Mouse (Mus musculus) limb, embryonic 12.5 days (tissue): Measurements from ENCODE around the gene Ric8b. TPM values are rescaled to one million over a fixed set of nuclear protein-coding genes. Genes with fewer than 3 reads are reported as not detected.

Source experiments
- ATAC-seq: fragments of 200-750 bp; cut with Nextera tagmentation; 2 replicates; pipeline ENCODE4 v1.8.0; 2017; ENCODE audit warnings: low read depth, moderate TSS enrichment; ENCODE audit not compliant: insufficient number of reproducible peaks, insufficient read depth, low FRiP score, low TSS enrichment
- H3K27ac ChIP-seq: fragments of 300-500 bp; sonication (generic); 2 replicates; pipeline ENCODE4 v1.5.1; 2016; ENCODE audit warnings: mild to moderate bottlenecking, moderate library complexity
- H3K27me3 ChIP-seq: fragments of 300-500 bp; sonication (generic); 2 replicates; pipeline ENCODE4 v1.6.1; 2016; ENCODE audit warnings: mild to moderate bottlenecking, moderate library complexity
- H3K36me3 ChIP-seq: fragments of 300-500 bp; sonication (generic); 2 replicates; pipeline ENCODE4 v1.6.1; 2016; ENCODE audit warnings: mild to moderate bottlenecking, moderate library complexity
- H3K4me1 ChIP-seq: fragments of 300-500 bp; sonication (generic); replicated peaks from 2 replicates; pipeline ENCODE4 v1.6.1; 2016
- H3K4me2 ChIP-seq: fragments of 300-500 bp; sonication (generic); 2 replicates; pipeline ENCODE4 v1.6.1; 2016; ENCODE audit warnings: mild to moderate bottlenecking, moderate library complexity
- H3K4me3 ChIP-seq: fragments of 300-500 bp; sonication (generic); replicated peaks from 2 replicates; pipeline ENCODE4 v1.5.1; 2016; ENCODE audit warnings: mild to moderate bottlenecking
- H3K9ac ChIP-seq: fragments of 300-500 bp; sonication (generic); replicated peaks from 2 replicates; pipeline ENCODE4 v1.6.1; 2016; ENCODE audit warnings: mild to moderate bottlenecking, moderate library complexity
- H3K9me3 ChIP-seq: fragments of 300-500 bp; sonication (generic); 2 replicates; pipeline ENCODE4 v1.6.1; 2016; ENCODE audit warnings: mild to moderate bottlenecking, moderate library complexity
- WGBS: fragments of 180-500 bp; shearing (Covaris S2); methylation state at CpG from one replicate; pipeline ENCODE4 v1.1.7; 2016; 5-methylcytosine and 5-hydroxymethylcytosine counted together
- polyA plus RNA-seq: library from polyadenylated mRNA; unstranded; fragments of >200 nt; fragmentation: Nextera tagmentation; extraction: Ambion mirVana; gene quantifications from 2 replicates; pipeline ENCODE4 v1.2.1, GENCODE M21; 2016

Ric8b gene
- polyA plus RNA-seq, 1 experiment from 2014 or later, result 30.3 TPM

DNA sequence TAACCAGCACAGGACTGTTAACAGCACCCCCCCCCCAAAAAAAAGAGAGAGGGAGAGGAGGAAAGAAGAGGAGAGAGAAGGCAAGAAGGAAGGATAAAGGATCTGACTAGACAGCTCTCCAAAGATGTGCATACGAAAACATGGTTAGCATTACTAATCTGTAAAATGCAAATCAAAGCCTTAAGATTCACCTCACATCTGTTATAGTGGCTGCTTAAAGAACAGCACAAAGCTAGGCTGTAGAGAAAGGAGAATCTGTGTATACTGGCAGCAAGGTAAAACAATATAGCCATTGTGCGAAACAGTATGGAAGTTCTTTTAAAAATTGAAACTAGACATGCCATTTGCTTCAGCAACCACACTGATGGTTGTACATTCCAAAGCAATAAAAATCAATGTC, 49.1 kb downstream of the Ric8b start:
- WGBS, result 93% methylated on average over 2 of the region's 2 CpGs
- no peaks in the 10 kb centered on the region for H3K9me3 ChIP-seq
- peaks cover 19% of the 10 kb centered on the region for H3K4me1 ChIP-seq
- ATAC-seq, result no peak
- H3K4me3 ChIP-seq, result no peak overlapping the region
- H3K36me3 ChIP-seq, result peaks cover 50% of the 10 kb centered on the region
- H3K9ac ChIP-seq, result no peak overlapping the region
- H3K4me2 ChIP-seq, result no peak overlapping the region
- no peaks in the 10 kb centered on the region for H3K27me3 ChIP-seq
- H3K27ac ChIP-seq, result no peak overlapping the region

DNA sequence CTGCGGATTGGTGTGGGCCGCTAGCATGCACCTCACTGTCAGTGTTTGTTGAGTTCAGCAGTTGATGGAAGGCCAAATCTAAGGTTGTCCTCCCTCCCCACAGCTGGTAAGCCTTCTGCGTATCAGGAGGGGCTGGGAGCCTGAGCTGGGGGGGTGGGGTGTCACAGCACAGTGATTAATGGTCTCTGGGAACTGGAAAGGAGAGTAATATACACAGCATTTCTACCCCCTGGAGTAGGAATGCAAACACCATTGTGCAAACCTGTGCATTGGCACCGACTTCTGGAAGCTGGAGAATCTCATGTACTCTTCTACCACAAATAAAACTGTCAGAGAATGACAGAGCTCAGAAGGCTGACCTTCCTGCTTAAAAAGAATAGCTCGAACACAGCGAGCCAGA, 50.2 kb downstream of the Ric8b start:
- WGBS, result 37% methylated on average over 6 of the region's 6 CpGs
- H3K36me3 ChIP-seq, result peaks cover 52% of the 10 kb centered on the region
- H3K4me3 ChIP-seq, result no peak overlapping the region
- no peaks in the 10 kb centered on the region for H3K9me3 ChIP-seq
- 0 out of 2 replicates have a peak overlapping the region, but pooled peaks have one; percentile 42 for H3K27ac ChIP-seq
- H3K9ac ChIP-seq, result no peak overlapping the region
- no peak for ATAC-seq
- H3K4me1 ChIP-seq, result peaks cover 19% of the 10 kb centered on the region
- no peak overlapping the region for H3K4me2 ChIP-seq
- H3K27me3 ChIP-seq, result no peaks in the 10 kb centered on the region

- Histone ChIP-seq H3K27ac (0 out of 2 replicates have a peak overlapping the region, but pooled peaks have one; percentile 50), H3K36me3 (peaks cover 49% of the 10 kb centered on the region), H3K27me3 (no peaks in the 10 kb centered on the region), H3K9me3 (no peaks in the 10 kb centered on the region), H3K4me1 (peaks cover 19% of the 10 kb centered on the region), H3K4me2 (no peak overlapping the region), H3K9ac (no peak overlapping the region), H3K4me3 (no peak overlapping the region)
- 72% methylated on average over 12 of the region's 12 CpGs for WGBS
- no peak for ATAC-seq
Measured at GRCm38 (mm10) chr10:84968852-84969704, 51.7 kb downstream of the Ric8b start.

- H3K4me2 ChIP-seq, result no peak overlapping the region
- H3K27ac ChIP-seq, result no peak overlapping the region
- no peak overlapping the region for H3K9ac ChIP-seq
- no peaks in the 10 kb centered on the region for H3K27me3 ChIP-seq
- no peaks in the 10 kb centered on the region for H3K4me1 ChIP-seq
- no peaks in the 10 kb centered on the region for H3K9me3 ChIP-seq
- whole genome bisulfite sequencing, result 86% methylated on average over 4 of the region's 4 CpGs
- no peak for ATAC-seq
- no peak overlapping the region for H3K4me3 ChIP-seq
- H3K36me3 ChIP-seq, result peaks cover 69% of the 10 kb centered on the region
Measured at GRCm38 (mm10) chr10:84975264-84975663, 57.8 kb downstream of the Ric8b start.

DNA sequence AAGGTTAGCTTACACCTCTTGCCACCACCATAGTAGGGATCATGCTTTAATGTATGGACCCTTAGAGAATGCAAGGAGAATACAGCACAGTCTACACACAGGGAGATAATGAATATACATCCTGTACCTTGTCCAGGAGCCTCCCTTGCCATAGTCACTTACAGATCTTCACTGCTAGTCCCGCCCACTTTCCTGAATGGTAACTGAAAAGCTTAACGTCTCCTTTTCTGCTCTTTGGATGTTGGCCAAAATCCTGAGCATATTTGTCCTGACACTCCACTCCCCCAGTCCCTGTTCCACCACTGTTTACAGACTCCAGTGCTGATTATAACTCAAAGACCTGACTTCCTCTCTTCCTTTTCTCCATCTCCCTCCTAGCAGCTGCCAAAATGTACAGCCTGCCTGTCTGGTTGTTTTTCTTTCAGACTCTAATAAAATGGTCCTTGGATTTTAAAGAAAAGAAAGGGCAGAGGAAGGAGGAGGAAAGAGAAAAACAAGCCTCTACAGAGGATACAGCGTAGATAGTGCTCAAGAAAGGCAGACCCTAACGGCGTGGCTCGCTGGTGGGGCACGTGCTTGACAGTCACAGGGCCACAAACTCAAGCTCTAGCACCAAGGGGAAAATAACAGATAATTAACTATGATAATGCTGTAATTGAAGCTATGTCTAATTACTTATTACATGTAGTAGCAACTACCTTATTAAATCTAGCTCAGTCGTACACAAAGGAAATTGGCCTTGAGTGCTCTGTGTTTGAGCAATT, 59.4 kb downstream of the Ric8b start:
- Histone ChIP-seq H3K4me2 (no peak overlapping the region), H3K4me3 (no peak overlapping the region), H3K27ac (no peak overlapping the region), H3K4me1 (no peaks in the 10 kb centered on the region), H3K36me3 (peaks cover 70% of the 10 kb centered on the region), H3K9ac (no peak overlapping the region), H3K9me3 (no peaks in the 10 kb centered on the region), H3K27me3 (no peaks in the 10 kb centered on the region)
- WGBS, result 79% methylated on average over 8 of the region's 8 CpGs
- ATAC-seq, result no peak

GRCm38 (mm10) chr10:84980291-84980690, 62.9 kb downstream of the Ric8b start:
- H3K9ac ChIP-seq, result no peak overlapping the region
- WGBS, result 93% methylated on average over 5 of the region's 5 CpGs
- no peak for ATAC-seq
- no peak overlapping the region for H3K27ac ChIP-seq
- H3K9me3 ChIP-seq, result no peaks in the 10 kb centered on the region
- peaks cover 70% of the 10 kb centered on the region for H3K36me3 ChIP-seq
- H3K4me2 ChIP-seq, result no peak overlapping the region
- H3K4me1 ChIP-seq, result peaks cover 8% of the 10 kb centered on the region
- H3K27me3 ChIP-seq, result no peaks in the 10 kb centered on the region
- no peak overlapping the region for H3K4me3 ChIP-seq

- no peak overlapping the region for H3K27ac ChIP-seq
- H3K9me3 ChIP-seq, result no peaks in the 10 kb centered on the region
- H3K4me3 ChIP-seq, result no peak overlapping the region
- no peak for ATAC-seq
- no peak overlapping the region for H3K9ac ChIP-seq
- H3K36me3 ChIP-seq, result peaks cover 68% of the 10 kb centered on the region
- H3K4me2 ChIP-seq, result no peak overlapping the region
- no peaks in the 10 kb centered on the region for H3K27me3 ChIP-seq
- H3K4me1 ChIP-seq, result peaks cover 8% of the 10 kb centered on the region
- 96% methylated on average over 2 of the region's 2 CpGs for whole genome bisulfite sequencing
Measured at GRCm38 (mm10) chr10:84981441-84981840, 64.0 kb downstream of the Ric8b start.

- no peak for ATAC-seq
- Histone ChIP-seq H3K4me1 (peaks cover 8% of the 10 kb centered on the region), H3K4me3 (no peak overlapping the region), H3K4me2 (no peak overlapping the region), H3K36me3 (peaks cover 79% of the 10 kb centered on the region), H3K9ac (no peak overlapping the region), H3K27ac (no peak overlapping the region), H3K27me3 (no peaks in the 10 kb centered on the region), H3K9me3 (no peaks in the 10 kb centered on the region)
- 85% methylated on average over 7 of the region's 7 CpGs for WGBS
Measured at GRCm38 (mm10) chr10:84982675-84983074, 65.3 kb downstream of the Ric8b start.

- peaks cover 67% of the 10 kb centered on the region for H3K36me3 ChIP-seq
- H3K4me1 ChIP-seq, result peaks cover 8% of the 10 kb centered on the region
- H3K27ac ChIP-seq, result no peak overlapping the region
- no peak overlapping the region for H3K9ac ChIP-seq
- no peak overlapping the region for H3K4me2 ChIP-seq
- 81% methylated on average over 9 of the region's 9 CpGs for WGBS
- ATAC-seq, result no peak
- no peak overlapping the region for H3K4me3 ChIP-seq
- no peaks in the 10 kb centered on the region for H3K27me3 ChIP-seq
- no peaks in the 10 kb centered on the region for H3K9me3 ChIP-seq
Measured at GRCm38 (mm10) chr10:84985956-84986355, 68.5 kb downstream of the Ric8b start.

DNA sequence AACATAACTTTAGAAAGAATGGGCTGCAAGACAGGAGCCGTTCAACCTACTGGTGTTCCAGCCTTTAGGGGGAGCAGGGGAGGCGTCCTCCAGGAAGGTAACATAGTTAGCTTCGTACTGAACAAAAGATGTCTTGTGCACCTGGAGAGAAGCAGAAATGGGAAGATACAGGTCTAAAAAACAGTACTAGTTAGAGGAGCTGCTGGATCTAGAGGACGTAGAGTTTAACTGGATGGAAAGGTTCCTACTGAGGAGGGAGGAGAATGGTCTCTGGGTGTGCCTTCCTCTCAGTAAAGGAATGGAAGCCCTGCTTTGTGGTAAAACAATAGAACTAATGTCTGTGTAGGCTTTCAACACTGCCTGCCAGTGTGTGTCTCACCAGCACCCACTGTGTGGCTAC, 70.2 kb downstream of the Ric8b start:
- WGBS, result 89% methylated on average over 4 of the region's 4 CpGs
- ATAC-seq, result no peak
- Histone ChIP-seq H3K4me3 (no peak overlapping the region), H3K27me3 (no peaks in the 10 kb centered on the region), H3K4me2 (no peak overlapping the region), H3K36me3 (peaks cover 63% of the 10 kb centered on the region), H3K9ac (no peak overlapping the region), H3K4me1 (peaks cover 8% of the 10 kb centered on the region), H3K27ac (no peak overlapping the region), H3K9me3 (no peaks in the 10 kb centered on the region)

- WGBS, result 61% methylated on average over 4 of the region's 4 CpGs
- Histone ChIP-seq H3K9me3 (no peaks in the 10 kb centered on the region), H3K4me2 (no peak overlapping the region), H3K27ac (no peak overlapping the region), H3K27me3 (no peaks in the 10 kb centered on the region), H3K4me3 (no peak overlapping the region), H3K4me1 (peaks cover 8% of the 10 kb centered on the region), H3K36me3 (peaks cover 59% of the 10 kb centered on the region), H3K9ac (no peak overlapping the region)
- ATAC-seq, result no peak
Measured at GRCm38 (mm10) chr10:84988650-84989049, 71.2 kb downstream of the Ric8b start.
